Mouse (Mus musculus) liver, adult 2 months (tissue): ENCODE measurements around the gene Gal.

Experiments used
- CTCF ChIP-seq: fragments of 200-500 bp; IDR thresholded peaks from 2 replicates; pipeline ENCODE4 v1.5.1; 2011; ENCODE audit warnings: low read depth, low read length, control low read depth
- POLR2A ChIP-seq: fragments of 200-500 bp; IDR thresholded peaks from 2 replicates; pipeline ENCODE4 v1.6.1; 2011; ENCODE audit warnings: low read length, control low read depth; ENCODE audit not compliant: insufficient read depth; ENCODE audit errors: extremely low read depth

- TF ChIP-seq CTCF (no peak), POLR2A (no peak)
Measured at GRCm38 (mm10) chr19:3458331-3459099, 44.2 kb upstream of the Gal start.
